Mouse (Mus musculus) cerebellum, postnatal 36 days (tissue): ENCODE results near the gene Gm28308.

Source experiments
- DNase-seq, 2 experiments: peaks; one replicate each; pipeline ENCODE4 v3.0.0; 2021 to 2022; ENCODE audit warnings: mixed read lengths in 2 of 2

Gm28308 gene

DNA sequence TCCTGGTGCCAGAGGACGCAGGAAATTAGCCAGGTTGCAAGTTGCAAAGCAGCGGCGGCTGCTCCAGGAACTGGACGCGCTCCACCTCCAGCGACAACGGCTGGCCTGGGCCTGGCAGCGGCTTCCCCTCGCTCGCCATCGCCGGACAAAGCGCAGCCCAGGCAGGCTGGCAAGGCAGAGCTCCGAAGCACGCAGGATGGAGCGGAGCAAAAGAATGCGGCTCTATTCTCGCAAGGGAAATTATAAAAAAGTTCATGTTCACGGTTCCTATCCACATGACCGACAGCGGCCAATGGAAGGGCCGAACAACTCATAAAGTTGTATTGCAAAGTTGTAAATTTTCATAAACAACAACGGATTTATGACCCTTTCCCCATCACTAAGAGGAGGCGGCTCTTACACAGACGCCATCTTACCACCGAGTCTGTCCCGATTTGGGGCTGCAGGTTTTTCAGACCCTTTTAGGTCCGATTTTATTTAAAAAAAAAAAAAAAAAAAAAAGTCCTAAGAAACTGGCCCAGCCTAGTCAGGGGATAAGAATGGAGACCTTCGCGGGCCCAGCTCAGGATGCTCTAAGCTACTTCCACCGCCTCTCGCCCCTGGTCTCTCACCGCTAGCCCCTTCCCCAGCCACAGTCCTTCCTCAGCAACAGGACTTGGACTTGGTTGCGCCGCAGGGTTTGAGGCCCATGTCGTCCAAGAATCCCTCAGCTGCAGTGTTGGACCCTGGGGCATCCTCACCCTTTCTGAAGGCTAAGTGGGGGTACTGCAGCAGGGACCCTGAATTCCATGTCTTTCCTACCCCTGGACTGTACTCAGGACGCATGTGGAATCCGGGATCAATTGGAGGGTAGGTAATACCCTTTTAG is at the start of gene Gm28308, which contains the start of gene Hoxa3:
TSS of gene Gm28308 (minus strand) at position 221 of the 868 bp plus-strand sequence.
TSS of gene Hoxa3 (minus strand) at position 218 of the 868 bp plus-strand sequence.
- no peak for DNase-seq

GRCm38 (mm10) chr6:52262463-52263320 is 49.6 kb upstream of the Gm28308 start:
- no peak for DNase-seq

GRCm38 (mm10) chr6:52261751-52262462 is 48.8 kb upstream of the Gm28308 start:
- DNase-seq, result no peak

GRCm38 (mm10) chr6:52260654-52261575 is 47.8 kb upstream of the Gm28308 start, which contains the start of gene Hoxa13:
Hoxa13 (minus strand) TSS chr6:52260880.
- DNase-seq, result no peak

- DNase-seq, result no peak
Measured at GRCm38 (mm10) chr6:52259811-52260261, 46.7 kb upstream of the Gm28308 start.

- no peak for DNase-seq
Measured at GRCm38 (mm10) chr6:52259081-52259790, 46.1 kb upstream of the Gm28308 start.

DNA sequence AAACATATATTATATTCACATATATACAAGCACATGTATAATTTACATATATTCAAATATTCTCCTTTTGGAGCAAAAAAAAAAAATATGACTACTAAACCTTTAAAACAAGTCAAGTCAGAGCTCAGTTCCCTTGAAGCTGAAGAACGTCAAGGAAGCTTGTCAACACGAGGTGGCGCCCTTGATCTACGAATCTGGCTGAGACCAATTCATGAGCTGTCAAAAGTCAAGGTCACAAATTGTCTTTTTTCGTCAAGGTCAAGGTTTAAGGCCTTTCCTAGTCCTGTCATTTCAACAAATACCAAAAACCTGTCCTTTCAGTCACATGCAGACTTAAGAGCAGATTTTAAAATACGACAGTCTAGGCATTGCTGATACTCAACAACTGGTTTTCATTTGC is 43.8 kb upstream of the Gm28308 start:
- DNase-seq, result peak; percentile 71 to 81

GRCm38 (mm10) chr6:52253511-52254500 is 40.7 kb upstream of the Gm28308 start:
- DNase-seq, result no peak

DNA sequence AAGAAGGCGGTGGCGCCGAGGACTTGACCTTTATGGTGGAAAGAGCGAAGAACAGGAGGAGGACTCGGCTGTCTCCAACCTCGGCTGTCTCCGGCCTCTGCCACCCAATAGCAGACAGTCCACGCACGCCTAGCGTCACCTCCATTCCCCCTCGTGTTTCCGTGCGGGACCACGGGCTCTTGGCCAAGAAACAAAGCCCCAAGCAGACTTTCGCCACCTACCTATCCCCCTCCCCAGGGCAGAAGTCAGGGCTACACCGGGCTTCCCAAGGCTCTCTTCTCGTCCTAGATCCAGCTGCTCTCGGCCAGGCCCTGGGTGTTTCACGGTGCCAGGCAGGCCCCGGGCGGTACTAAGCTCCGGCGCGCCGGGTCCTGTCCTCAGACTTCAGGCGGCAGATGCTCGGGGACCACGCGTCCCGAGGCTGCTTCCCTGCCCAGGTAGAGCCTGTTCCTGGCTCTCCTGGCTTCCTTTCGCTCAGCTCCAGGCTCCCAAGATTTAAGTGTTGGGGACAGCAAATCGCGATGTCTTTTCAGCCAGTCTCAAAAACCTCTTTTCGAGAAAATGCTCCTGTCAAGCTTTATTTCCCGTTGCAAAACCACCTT is 39.7 kb upstream of the Gm28308 start:
- DNase-seq, result no peak

DNA sequence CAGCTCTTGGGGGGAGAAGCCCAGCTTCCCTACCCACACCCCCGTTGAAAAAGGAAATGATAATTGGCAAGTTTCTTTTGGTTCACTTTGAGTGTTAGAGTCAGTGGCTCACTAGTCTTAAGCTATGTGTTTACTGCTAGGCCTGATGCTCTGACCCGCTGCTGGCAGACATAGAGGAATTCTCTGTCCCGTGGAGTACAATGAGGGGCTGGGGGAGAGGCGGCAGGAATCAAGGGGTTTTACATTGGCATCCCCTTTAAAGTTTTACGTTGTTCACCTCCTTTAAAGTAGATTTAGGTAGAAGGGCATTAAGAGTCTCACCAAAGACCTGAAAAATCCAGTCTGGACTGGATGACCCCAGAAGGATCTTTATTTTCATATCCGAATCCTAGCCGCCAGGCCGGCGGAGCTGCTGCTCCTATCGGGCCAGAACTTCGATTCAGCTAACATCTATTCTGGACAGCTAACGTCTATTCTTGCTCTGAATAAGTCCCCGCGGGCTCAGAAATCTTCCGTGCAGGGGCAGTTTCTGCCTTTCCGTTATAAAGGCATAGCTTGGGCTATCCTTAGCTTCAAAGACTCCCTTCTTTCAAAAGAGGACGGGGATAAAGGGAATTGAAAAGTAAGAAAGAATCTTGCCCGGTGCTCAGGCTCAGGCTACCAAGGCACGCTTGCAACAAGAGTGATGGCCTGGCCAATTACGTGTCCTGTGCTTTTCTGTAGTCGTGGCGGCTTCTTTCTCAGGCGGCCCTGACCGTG is 39.1 kb upstream of the Gm28308 start:
- DNase-seq, result no peak

- DNase-seq, result no peak
Measured at GRCm38 (mm10) chr6:52251177-52251879, 38.2 kb upstream of the Gm28308 start.

GRCm38 (mm10) chr6:52249826-52250225 is 36.7 kb upstream of the Gm28308 start:
- no peak for DNase-seq

DNA sequence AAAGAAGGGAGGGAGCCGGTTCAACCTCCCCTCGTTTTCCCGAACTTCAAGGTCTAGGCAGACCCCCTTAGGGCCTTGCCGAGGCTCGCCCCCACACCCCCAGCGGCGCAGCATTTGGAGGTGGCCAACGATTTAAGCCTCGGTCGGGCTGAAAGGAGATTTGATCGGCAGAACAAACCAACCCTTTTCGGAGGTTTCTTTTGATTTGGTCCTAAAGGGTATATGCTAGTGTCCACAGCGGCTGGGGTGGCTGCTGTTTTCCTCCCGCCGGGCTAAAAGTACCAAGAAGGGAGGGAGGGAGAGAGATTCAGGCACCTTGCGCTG is 36.2 kb upstream of the Gm28308 start:
- DNase-seq, result no peak

DNA sequence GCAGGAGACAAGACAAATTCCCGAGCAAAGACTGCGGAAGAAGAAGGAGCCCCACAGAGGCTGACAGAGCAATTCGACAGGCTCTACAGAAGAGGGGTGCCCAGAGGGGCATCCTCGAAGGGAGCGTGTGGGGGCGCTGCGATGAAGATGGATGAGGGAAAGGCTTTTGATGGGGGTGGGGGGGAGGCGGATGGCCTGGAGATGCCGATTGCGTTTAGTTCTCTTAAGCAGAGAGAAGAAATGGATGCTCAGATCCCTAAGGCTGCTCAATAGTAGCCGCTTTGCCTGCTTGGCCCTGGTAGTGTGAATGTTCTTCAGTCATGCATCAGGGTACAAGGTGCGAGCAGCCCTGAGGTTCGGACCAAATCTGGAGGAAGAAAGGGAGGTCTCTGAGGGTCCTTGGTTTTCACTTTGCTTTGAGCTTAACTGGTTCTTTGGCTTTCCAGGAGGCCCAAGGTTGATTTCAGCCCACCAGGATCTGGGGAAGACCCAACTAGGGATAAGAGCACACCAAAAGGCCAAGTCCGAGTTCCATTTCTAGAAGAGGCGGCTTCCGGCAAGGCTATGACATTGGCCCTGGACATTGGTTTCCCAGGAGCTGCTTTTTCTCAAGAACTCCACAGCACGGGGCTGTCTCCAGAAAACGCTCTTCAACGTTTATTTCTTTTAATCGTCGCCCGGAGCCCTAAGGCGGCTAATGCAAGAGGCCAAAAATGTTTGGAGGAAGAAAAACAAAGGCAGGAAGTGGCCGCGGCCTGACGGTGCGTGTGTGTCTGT is 35.7 kb upstream of the Gm28308 start:
- no peak for DNase-seq

DNA sequence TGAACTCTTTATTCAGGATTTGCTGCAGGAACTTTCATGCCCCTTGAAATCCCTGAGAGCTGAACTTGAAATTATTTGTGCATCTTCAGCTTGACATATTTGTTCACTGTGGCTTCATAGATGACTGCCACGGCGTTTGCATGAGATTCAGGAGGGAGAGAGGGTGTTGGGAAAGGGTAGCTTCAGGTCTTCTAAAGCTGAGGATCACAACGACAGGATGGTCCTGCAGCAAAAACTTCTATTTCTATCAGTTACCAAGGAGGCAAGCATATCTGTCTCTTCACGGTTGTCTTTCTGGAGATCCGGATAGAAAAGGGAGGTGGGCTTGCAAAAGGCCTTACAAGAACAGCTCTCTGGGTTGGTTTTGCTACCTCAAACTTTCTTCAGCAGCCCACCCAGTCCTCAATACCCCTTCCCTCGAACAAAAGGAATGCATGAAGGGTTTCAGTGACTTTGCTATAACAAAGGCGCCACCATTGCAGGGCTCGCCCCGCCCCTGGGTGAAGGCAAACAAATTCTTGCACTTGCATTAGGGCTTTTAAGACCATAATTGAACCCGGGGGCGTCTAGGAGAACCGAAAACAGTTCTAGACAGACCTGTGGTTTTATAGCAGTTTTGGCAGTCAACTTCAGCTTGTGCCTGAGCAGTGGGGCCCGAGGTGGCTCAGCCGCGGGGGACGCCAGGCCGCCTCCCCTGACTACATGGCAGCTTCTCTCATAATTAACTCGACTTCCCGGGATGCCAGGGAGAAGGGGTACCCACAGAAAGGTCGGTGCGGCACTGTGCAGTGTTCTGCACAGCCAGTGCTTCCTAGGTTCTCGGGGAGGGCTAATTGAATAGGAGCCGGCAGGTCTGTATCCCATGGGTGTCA is 34.9 kb upstream of the Gm28308 start:
- no peak for DNase-seq

DNA sequence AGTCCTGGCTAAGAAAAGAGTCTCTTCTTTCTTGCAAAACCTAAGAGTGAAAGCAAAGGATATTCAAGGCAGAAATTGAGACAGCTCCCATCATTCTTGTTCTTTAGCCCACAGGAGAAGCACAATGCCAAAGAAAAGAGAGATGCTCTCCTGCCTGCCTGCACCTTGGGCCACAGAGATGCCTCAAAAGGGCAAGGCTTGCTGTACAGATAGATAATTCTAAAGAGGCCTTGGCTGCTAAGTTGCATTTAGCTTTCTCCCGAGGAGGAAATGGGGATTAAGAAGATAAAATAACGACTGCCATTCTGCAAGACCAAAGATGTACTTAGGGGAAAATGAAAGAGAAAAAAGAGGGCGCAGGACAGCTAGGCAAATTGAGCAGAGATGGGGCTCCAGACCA is 33.8 kb upstream of the Gm28308 start:
- DNase-seq, result no peak
